Mouse (Mus musculus): ENCODE results near the gene Nadk.

The Nadk gene

GRCm38 (mm10) chr4:155561661-155562442 is at the start of gene Nadk:
Gene Nadk (plus strand): TSS chr4:155562378.
- in situ Hi-C loops (cut with MboI, MseI): no loop called here

GRCm38 (mm10) chr4:155514810-155515209 is 47.4 kb upstream of the Nadk start:
- in situ Hi-C loops (cut with MboI, MseI): loop anchor here (5.0 kb wide), 1 partner anchor 42 kb away; no protein-coding TSS in a partner anchor

GRCm38 (mm10) chr4:155517948-155518517 is 44.1 kb upstream of the Nadk start:
- in situ Hi-C loops (cut with MboI, MseI): loop anchor here (5.0 kb wide), 1 partner anchor 39 kb away; no protein-coding TSS in a partner anchor

GRCm38 (mm10) chr4:155522327-155522726 is 39.9 kb upstream of the Nadk start:
- in situ Hi-C loops (cut with MboI, MseI): no loop called here

- in situ Hi-C loops (cut with MboI, MseI): no loop called here
These were observed 36.4 kb upstream of the Nadk start for GRCm38 (mm10) chr4:155525751-155526150.

GRCm38 (mm10) chr4:155529294-155529693 is 32.9 kb upstream of the Nadk start:
- in situ Hi-C loops (cut with MboI, MseI): no loop called here

GRCm38 (mm10) chr4:155549993-155550392 is 12.2 kb upstream of the Nadk start:
- in situ Hi-C loops (cut with MboI, MseI): no loop called here

GRCm38 (mm10) chr4:155550446-155550845 is 11.7 kb upstream of the Nadk start:
- in situ Hi-C loops (cut with MboI, MseI): no loop called here

GRCm38 (mm10) chr4:155551073-155551472 is 11.1 kb upstream of the Nadk start:
- in situ Hi-C loops (cut with MboI, MseI): no loop called here

- in situ Hi-C loops (cut with MboI, MseI): no loop called here
These were observed 9.2 kb upstream of the Nadk start for GRCm38 (mm10) chr4:155552917-155553532.

- in situ Hi-C loops (cut with MboI, MseI): loop anchor here (5.0 kb wide), 1 partner anchor 38 kb away; no protein-coding TSS in a partner anchor
These were observed 7.3 kb upstream of the Nadk start for GRCm38 (mm10) chr4:155554880-155555279.

GRCm38 (mm10) chr4:155555464-155555863 is 6.7 kb upstream of the Nadk start:
- in situ Hi-C loops (cut with MboI, MseI): loop anchor here (5.0 kb wide), 1 partner anchor 38 kb away; no protein-coding TSS in a partner anchor

- in situ Hi-C loops (cut with MboI, MseI): loop anchor here (5.0 kb wide), 1 partner anchor 42 kb away; no protein-coding TSS in a partner anchor
These were observed 2.7 kb upstream of the Nadk start for GRCm38 (mm10) chr4:155559454-155559853.

GRCm38 (mm10) chr4:155560932-155561331 is 1.2 kb upstream of the Nadk start:
- in situ Hi-C loops (cut with MboI, MseI): no loop called here

GRCm38 (mm10) chr4:155562725-155563399 is 684 bp downstream of the Nadk start:
- in situ Hi-C loops (cut with MboI, MseI): no loop called here

- in situ Hi-C loops (cut with MboI, MseI): no loop called here
These were observed 1.4 kb downstream of the Nadk start for GRCm38 (mm10) chr4:155563400-155564231.

- in situ Hi-C loops (cut with MboI, MseI): no loop called here
These were observed 2.3 kb downstream of the Nadk start for GRCm38 (mm10) chr4:155564315-155565069.

GRCm38 (mm10) chr4:155566555-155566954 is 4.4 kb downstream of the Nadk start:
- in situ Hi-C loops (cut with MboI, MseI): no loop called here

- in situ Hi-C loops (cut with MboI, MseI): no loop called here
These were observed 6.0 kb downstream of the Nadk start for GRCm38 (mm10) chr4:155568170-155568569.
